Mouse (Mus musculus): ENCODE results near the gene Msto1. TPM values are rescaled to one million over a fixed set of nuclear protein-coding genes. Genes with fewer than 3 reads are reported as not detected.
"Not testable (repeated sequence)": the region's sequence is repeated elsewhere in the genome, so short reads cannot be mapped to it uniquely, and the experiment has no call there.

Msto1 gene
- total RNA-seq, 4 experiments from 2014 or later, result 21.0 to 26.2 (median 23.3) TPM

DNA sequence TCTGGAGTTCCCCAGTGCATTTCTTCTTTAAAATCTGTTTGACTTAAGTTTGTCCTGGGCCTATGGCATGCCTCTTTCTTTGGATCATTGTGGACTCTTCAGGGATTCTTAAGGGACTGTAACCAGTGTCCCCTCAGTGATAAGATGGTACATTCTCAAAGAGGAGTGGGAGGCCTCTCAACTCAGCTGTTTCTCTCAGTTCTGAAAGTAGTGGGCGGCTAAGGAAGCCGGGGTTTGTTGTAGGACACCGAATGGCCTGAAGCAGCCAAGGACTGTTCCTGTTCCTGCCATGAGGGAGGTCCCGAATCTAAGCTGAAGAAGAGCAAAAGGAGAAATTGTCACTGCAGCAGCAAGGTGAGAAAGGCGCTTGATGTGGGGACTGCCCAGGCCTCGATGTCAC lies 8.6 kb downstream of the Msto1 start:
- DNase-seq (ENCODE audit: low spot score in 2 of 2), result no peak

DNA sequence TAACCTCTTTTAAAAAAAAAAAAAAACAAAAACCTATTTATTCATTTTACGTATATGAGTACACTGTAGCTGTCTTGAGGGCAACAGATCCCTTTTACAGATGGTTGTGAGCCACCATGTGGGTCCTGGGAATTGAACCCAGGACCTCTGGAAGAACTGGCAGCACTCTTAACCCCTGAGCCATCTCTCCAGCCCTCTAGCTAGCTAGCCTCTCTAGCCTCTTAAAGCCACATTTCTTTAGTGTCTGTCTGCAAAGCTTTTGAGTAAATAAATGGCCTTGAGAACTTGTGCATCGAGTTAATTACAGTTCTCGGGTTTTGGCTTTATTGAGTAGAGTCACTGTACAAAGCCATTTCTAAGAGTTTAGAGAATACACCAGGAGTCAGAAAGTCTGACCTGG lies 9.0 kb downstream of the Msto1 start:
- DNase-seq (ENCODE audit: low spot score in 2 of 2), result no peak

DNA sequence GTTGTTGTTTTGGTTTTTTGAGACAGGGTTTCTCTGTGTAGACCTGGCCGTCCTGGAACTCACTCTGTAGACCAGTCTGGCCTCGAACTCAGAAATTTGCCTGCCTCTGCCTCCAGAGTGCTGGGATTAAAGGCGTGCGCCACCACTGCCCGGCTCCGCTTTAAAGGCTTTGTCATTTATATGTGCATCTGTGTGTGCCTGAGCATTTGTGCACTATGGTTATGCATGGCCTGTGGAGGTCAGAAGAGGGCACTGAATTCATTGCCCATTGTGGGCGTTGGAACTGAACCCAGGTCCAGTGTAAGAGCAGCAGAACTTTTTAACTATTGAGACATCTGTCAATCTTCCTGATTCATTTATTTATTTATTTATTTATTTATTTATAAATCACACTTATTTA lies 20.8 kb downstream of the Msto1 start:
- not testable (repeated sequence) for DNase-seq (ENCODE audit: low spot score in 2 of 2)

- not testable (repeated sequence) for DNase-seq (ENCODE audit: low spot score in 2 of 2)
Observed at GRCm38 (mm10) chr3:88882536-88882935, 31.3 kb downstream of the Msto1 start.

- not testable (repeated sequence) for DNase-seq (ENCODE audit: low spot score in 2 of 2)
Observed at GRCm38 (mm10) chr3:88868449-88868848, 45.4 kb downstream of the Msto1 start.

- DNase-seq (ENCODE audit: low spot score in 2 of 2), result not testable (repeated sequence)
Observed at GRCm38 (mm10) chr3:88867177-88867576, 46.6 kb downstream of the Msto1 start.

DNA sequence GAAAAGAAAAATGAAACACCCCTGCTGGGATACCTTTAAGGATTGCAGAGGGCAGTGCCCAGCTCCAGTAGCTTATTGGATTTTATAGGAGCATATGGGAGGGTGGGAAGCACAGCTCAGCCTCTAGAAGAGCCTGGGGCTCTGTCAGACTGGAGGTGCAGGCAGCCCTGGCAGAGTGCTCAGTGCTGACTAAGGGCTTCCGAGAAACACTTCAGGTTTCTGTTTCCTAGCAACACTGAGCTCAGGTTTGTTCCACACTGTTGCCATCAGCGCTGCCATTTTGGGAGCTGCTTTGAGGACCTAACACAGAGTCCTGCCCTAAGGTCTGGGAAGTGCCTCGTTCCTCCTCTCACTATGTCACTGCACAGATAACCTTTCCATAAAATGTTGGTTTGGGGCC lies 47.1 kb downstream of the Msto1 start:
- not testable (repeated sequence) for DNase-seq (ENCODE audit: low spot score in 2 of 2)

DNA sequence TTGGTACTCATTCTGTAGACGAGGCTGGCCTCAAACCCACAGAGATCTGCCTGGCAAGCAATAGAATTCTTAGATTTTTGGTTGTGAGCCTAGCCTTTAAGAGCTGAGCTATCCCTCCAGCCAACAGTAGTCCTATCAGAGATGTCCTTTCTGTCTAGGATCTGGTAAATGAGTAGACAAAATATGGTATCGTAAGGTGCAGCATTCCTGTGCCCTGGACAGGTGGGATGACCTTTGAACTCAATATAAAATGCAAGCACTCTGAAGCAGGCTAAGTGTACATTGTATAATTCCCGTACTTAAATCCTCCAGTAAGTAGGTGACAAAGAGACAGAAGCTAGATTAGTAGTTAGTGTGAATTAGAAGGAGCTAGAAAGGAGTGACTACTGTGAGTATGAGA lies 51.7 kb downstream of the Msto1 start:
- no peak for DNase-seq (ENCODE audit: low spot score in 2 of 2)

DNA sequence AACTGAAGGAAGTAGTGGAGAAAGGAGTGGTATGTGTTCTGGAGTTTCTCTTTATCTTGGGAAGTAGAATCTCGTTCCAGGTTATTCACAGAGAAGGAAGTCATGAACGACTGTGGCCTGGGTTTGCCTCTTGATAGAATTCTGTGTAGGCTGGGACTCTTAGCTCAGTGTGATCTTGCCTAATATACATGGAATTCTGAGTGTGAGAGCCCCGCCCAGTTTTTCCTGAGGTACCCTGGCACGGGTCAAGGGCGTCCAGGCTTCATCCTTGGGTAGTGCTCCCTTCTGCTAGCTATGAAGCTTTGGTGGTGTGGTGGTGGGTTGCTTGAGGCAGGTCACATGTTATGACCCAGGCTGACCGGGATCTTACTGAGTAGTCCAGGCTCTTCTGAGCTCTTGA lies 58.0 kb downstream of the Msto1 start:
- no peak for DNase-seq (ENCODE audit: low spot score in 2 of 2)

Other genes starting within 250 kb of the Msto1 start
- gene Khdc4, start 228.2 kb downstream of the Msto1 start, total RNA-seq (2022), result 10 to 100 TPM; 47.5 to 69.8 (median 54.1) TPM
- gene Rit1, start 197.2 kb downstream of the Msto1 start, total RNA-seq (2022), result 10 to 100 TPM; 39.5 to 44.0 (median 43.6) TPM
- 100 to 1,000 TPM; 494 to 515 (median 510) TPM for gene Syt11, start 138.8 kb downstream of the Msto1 start, total RNA-seq (2022)
- 10 to 100 TPM; 42.9 to 53.8 (median 47.6) TPM for gene Gon4l, start 78.8 kb downstream of the Msto1 start, total RNA-seq (2022)
- 10 to 100 TPM; 76.4 to 97.2 (median 89.0) TPM for gene Ash1l, start 36.6 kb upstream of the Msto1 start, total RNA-seq (2022)
- 100 to 1,000 TPM; 101 to 125 (median 112) TPM for gene Dap3, start 37.2 kb upstream of the Msto1 start, total RNA-seq (2022)
- 100 to 1,000 TPM; 144 to 149 (median 146) TPM for gene Rusc1, start 179.3 kb upstream of the Msto1 start, total RNA-seq (2022)
- under 1 TPM in 1 of 4 experiments, not detected in 3; 0.18 TPM for gene Gm43738, start 187.1 kb upstream of the Msto1 start, total RNA-seq (2022)
- gene Fdps, start 188.0 kb upstream of the Msto1 start, total RNA-seq (2022), result 100 to 1,000 TPM in 2 of 4 experiments, 10 to 100 TPM in 2; 84.1 to 119 (median 97.3) TPM
- under 1 TPM in 1 of 4 experiments, not detected in 3; 0.14 TPM for gene Pklr, start 222.1 kb upstream of the Msto1 start, total RNA-seq (2022)
- 10 to 100 TPM; 13.3 to 15.2 (median 14.2) TPM for gene Hcn3, start 246.2 kb upstream of the Msto1 start, total RNA-seq (2022)